Mouse (Mus musculus) adrenal gland, adult 8-10 months (tissue): ENCODE data around the gene Trappc2l. TPM values are rescaled to one million over a fixed set of nuclear protein-coding genes. Genes with fewer than 3 reads are reported as not detected.

Source experiments
- DNase-seq: peaks from one replicate; pipeline ENCODE4 v3.0.0; 2022
- total RNA-seq, 4 experiments: library from RNA; stranded (reverse); gene quantifications; 2 replicates each; pipeline ENCODE4 v1.2.4; 2022

Gene Trappc2l
- total RNA-seq, 4 experiments from 2014 or later = 61.7 to 64.9 (median 62.9) TPM

DNA sequence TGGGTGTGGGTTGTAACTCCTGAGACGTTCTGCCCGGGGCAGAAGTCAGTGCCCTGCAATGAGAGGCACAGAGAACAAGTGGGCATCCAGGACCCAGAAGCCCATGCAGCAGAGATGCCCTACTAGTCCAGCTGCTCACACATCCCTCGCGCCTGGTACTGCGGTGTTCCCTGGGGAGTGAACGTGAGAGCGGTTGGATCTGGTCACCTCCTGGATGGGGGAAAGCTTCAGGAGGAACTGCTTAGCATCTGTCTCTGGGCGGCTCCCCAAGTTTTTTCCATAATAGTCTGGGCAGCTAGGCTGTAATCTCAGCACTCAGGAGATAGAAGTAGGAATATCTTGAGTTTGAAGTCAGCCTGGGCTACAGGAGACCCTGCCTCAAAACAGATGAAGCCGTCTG is 26.5 kb upstream of the Trappc2l start:
- DNase-seq = no peak

- no peak for DNase-seq
These were observed 26.0 kb upstream of the Trappc2l start for GRCm38 (mm10) chr8:122585411-122585891.

DNA sequence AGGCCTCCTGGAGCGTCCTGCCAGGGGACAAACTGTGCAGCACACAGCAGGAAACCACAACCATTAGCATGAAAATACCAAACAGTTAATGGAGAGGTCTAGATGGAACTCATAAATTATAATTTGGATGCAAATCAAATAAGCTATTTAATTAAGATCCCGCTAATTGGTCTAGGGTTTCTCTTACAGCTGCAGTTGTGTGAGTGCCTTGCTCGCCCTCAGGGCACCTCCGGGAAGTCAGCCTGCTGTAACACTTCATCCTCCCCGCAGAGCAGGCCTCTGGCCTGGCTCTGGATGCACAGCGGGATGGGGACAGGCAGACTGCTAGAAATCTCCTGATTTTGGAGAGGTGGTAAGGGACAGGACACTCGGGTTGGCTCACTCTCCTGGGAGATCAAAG is 25.3 kb upstream of the Trappc2l start:
- DNase-seq = no peak

- DNase-seq = no peak
These were observed 24.7 kb upstream of the Trappc2l start for GRCm38 (mm10) chr8:122586749-122587148.

DNA sequence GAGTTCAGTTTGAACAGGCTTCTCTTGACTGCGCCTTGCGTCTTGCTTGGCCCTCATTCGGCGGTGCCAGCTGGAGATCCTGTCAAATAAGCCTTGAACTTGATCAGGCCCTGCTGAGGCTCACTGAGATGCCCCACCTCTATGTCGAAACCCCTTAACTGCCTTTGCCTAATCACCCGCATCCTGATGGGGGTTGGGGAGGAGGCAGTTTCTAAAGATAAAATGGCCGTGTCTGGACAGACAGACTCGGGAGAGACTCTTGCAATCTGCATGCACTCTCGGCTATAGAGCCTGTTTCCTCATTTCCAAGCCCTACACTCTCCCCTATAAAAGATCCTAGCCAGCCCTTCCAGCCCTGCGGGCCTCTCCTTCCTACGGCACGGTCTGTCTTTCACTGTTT is 18.2 kb upstream of the Trappc2l start:
- no peak for DNase-seq

GRCm38 (mm10) chr8:122593783-122594507 is 17.5 kb upstream of the Trappc2l start:
- DNase-seq = no peak

GRCm38 (mm10) chr8:122596031-122596430 is 15.4 kb upstream of the Trappc2l start:
- DNase-seq = no peak

DNA sequence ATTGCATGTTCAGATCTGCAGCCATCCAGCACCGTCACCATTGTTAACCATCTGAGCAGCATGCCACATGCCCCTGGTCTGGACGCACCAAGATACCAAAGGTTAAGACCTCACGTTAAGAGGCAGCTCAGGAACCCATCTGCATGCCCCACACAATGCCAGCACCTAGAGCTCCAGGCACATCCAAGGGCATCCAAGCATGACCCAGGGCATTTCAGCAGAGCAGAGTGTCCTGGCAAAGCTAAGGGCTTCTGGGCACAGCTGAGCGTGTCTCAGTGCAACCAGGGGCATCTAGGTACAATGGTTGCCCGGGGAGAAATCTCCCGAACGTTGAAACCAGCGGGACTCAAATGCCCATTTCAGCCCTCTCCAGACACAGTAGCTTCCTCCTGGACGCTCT is 10.8 kb upstream of the Trappc2l start:
- DNase-seq = no peak

- no peak for DNase-seq
These were observed 6.8 kb upstream of the Trappc2l start for GRCm38 (mm10) chr8:122604640-122605039.

DNA sequence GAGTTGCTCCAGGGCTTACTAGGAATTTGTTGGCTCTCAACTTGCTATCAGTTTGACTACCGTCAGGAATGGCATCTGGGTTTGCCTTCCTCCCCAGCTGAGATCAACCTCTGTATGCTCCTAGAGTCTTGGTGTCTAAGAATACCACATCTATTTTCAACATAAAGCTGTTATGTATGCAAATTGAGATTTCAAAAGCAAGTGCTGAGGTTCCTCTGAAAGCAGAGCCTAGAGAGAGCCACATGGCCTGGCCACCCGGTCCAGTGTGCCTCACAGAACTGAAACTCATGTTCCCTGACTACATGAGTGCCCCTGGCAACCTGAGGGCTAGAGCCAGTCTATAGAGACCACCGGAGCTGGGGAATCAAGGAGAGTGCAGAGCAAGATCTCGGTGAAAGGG is 6.1 kb upstream of the Trappc2l start:
- DNase-seq = no peak

DNA sequence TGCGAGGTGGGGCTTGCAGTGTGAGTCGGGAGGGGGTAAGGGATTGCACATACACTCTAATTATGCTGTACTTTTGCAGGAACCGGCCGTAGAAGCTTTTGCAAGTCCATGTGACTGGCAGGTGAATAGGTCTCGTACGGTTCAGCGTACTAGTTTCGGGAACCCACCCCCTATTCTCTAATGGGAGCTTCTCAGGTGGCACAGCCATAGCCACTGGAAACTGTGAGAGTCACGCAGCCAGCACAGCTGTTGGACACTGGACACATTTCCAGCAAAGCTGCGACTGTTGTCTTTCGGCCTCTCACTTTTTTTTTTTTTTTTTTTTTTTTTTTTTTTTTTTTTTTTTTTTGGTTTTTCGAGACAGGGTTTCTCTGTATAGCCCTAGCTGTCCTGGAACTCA is 4.6 kb upstream of the Trappc2l start:
- no peak for DNase-seq

DNA sequence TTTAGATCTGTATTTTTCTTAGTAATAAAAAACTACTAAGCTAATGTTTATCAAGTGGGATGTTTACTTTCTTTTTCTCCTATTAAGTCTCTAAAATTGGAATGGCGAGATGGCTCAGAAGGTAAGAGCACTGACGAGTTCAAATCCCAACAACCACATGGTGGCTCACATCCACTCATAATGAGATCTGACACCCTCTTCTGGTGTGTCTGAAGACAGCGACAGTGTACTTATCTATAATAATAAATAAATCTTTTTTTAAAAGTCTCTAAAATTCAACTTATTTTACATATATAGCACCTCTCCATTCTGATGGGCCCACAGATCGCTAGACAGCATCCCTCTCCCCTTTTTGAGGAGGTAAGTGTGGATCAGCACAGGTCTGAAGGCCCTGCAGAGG is 1.2 kb upstream of the Trappc2l start:
- no peak for DNase-seq

GRCm38 (mm10) chr8:122610612-122611277 is 695 bp upstream of the Trappc2l start:
- no peak for DNase-seq

GRCm38 (mm10) chr8:122616181-122616905 is 4.9 kb downstream of the Trappc2l start:
- no peak for DNase-seq

DNA sequence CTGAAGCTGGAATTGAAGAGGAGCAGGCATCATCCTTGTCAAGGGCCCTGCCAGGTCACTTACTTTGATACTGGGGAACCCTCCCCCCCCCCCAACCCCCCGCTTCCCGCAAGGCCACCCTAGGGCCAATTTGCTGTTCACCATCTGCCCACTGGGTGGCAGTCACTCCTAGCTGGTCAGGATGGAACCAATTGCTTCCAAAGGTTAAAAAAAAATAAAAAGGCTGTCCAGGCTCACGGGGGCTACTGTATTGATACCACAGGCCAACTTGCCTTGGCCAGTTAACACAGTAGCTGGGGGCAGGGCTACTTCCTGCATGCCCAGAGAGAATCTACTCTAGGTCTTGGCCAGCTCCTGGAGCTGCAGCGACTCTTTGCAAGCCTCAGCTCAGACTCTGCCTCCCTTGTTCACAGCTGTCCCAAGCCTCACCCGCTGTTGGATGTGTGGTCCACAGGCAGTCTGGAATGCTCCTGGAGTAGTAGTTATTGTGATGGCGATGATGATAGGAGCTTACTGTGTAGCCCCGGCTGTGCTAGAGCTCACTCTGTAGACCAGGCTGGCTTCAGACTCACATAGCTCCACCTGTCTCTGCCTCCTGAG is 6.6 kb downstream of the Trappc2l start:
- peak; percentile 66 for DNase-seq

GRCm38 (mm10) chr8:122618660-122619378 is 7.4 kb downstream of the Trappc2l start:
- no peak for DNase-seq

DNA sequence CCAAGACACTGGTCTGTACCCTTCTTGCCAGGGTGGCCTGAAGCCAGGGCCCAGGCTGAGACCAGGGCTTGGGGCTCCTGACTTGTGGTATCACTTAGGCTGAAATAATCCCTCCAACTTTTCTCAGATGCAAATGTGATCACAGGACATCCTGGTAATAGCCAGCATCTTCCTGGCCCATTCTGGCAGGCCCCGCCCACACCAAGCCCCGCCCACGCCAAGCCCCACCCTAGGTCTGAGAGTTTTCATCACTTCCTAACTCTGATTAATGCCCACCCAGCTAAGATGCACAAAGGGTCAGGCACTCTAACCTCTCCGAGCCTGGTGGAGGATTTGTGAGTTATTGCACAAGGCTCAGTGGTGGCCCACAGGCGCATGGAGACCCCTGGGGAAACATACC is 9.0 kb downstream of the Trappc2l start:
- DNase-seq = no peak

- no peak for DNase-seq
These were observed 11.3 kb downstream of the Trappc2l start, which contains the start of gene Pabpn1l for GRCm38 (mm10) chr8:122622727-122623126. Pabpn1l (minus strand) TSS chr8:122622739.

- no peak for DNase-seq
These were observed 12.6 kb downstream of the Trappc2l start for GRCm38 (mm10) chr8:122623844-122624642.

DNA sequence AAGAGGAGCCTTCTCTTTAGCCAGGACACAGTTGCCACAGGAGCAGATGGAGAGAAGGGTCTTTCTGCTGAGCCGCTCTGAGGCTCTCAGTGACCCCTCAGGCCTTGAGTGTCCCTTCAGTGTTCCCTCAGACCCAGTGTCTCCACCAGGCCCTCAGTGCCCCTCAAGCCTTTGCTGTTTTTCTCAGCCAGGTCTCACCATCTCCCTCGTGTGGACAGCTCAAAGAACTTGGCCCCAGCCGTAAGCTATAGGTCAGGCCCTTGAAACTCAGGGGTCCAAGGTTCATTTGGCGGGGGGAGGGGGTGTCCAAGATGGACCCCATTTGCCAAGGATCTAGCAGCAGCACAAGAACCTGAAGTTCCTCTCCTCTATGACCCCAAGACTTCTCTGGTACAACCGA is 13.2 kb downstream of the Trappc2l start:
- DNase-seq = no peak

DNA sequence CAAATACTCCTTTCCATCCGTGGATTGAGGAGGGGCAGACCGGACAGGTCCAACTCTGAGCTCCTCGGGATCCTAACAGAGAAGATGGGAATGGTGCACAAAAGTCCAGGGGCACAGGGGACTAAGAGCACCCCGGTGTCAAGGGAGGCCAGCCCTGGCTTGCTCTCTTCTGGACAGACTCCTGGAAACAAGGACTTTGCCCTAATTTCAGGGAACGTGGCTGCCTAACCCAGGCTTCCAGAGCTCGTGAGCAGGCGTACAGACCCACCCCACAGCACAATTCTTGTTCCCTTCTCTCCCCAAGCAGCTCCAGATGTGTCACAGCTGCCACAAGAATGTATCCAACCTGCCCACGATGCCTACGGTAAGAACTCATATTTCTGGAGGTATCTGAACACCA is 14.4 kb downstream of the Trappc2l start:
- no peak for DNase-seq
